Mouse (Mus musculus): ENCODE measurements at regions not wholly inside any gene's neighbourhood (a gene's known extent, or its start where the extent isn't known, plus 50 kb on each side); places are given as distances from the start of the nearest gene placed in this dataset.
A peak's percentile ranks its signal among the peaks of the same experiment; 100 is the strongest.

GRCm38 (mm10) chr12:79970981-79971390 lies 141.8 kb downstream of the Zfp36l1 start:
- no peak for ATAC-seq (replicated peaks; ENCODE audit: low FRiP score, poor library complexity, severe bottlenecking)

GRCm38 (mm10) chr12:79970227-79970901 lies 142.4 kb downstream of the Zfp36l1 start:
- no peak for ATAC-seq (replicated peaks; ENCODE audit: low FRiP score, poor library complexity, severe bottlenecking)

GRCm38 (mm10) chr12:79969346-79970226 lies 143.2 kb downstream of the Zfp36l1 start:
- no peak for ATAC-seq (replicated peaks; ENCODE audit: low FRiP score, poor library complexity, severe bottlenecking)

GRCm38 (mm10) chr12:79968676-79969075 lies 144.1 kb downstream of the Zfp36l1 start:
- ATAC-seq (replicated peaks; ENCODE audit: low FRiP score, poor library complexity, severe bottlenecking), result no peak

DNA sequence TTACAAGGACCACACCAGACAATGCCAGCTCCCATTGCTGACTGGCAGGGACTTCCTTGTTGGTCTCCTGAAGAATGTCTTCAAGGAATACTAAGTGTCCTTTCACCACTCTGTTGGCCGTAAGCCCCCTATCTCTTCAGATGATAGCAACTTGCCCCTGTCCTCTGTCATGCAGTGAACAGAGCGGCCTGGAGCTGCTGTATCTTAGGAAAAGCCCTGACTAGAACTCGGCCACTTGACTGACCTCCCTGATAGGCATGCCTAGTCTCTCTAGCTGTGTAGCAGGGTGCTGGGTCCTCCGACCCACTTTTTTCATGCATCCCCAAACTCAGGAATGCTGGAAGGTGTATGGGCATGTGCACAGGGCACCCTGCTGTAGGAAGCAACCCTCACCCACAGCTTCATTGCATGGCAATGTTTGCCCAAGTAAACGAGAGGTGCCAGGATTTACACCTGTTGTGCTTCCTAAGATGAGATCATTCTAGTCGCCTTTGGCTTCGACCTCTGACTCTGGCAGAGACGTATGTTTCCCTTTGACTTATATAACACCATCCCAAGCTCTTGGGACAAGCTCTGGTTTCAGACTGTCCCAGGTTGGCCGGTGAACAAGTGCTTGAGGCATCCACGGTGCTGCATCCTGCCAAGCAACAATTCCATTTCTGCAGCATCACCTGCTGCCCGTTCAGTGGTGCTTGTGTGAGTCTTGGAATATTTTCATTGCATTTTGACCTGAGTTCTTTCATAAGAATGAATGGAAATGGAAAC lies 145.1 kb downstream of the Zfp36l1 start:
- no peak for ATAC-seq (replicated peaks; ENCODE audit: low FRiP score, poor library complexity, severe bottlenecking)

DNA sequence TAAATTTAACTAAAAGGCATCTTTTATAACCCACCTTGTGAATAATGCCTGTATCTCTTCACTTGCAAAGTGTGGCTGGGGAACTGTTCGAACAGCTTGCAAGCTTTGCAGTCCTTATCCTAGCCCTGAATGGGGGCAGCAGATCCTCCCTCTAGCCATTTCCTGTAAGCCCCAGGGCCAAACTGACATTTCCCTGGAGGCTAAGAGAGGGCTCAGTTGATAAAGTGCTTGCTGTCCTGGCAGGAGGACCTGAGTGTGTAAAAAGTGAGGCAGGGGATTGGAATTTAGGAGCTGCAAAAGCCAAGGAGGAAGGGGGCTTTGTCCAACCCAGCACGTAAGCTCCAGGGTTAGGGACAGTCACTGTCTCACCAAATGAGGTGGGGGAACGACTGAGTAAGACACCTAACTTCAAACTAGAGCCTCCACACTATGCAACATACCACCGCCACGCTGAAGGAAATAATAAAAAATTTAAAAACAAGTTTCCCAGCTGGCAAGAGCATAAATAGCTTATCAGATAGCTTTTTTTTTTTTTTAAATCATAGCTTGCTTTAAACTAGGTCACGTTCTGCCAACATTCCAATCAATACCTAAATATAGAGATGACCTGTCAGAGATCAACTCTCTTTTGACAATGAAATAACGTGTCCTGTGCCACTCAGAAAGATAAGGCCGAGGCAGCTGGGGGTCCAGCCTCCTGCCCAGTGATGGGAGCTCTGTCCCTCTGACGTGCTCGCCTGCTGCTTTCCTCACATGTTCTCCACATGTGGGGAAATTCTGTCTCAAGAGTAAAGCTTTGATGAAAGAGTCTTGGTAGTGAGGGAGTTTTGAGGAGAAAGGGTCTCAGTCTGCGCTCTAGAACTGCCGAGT lies 146.0 kb downstream of the Zfp36l1 start:
- ATAC-seq (replicated peaks; ENCODE audit: low FRiP score, poor library complexity, severe bottlenecking), result no peak

GRCm38 (mm10) chr12:79966289-79966615 lies 146.6 kb downstream of the Zfp36l1 start:
- no peak for ATAC-seq (replicated peaks; ENCODE audit: low FRiP score, poor library complexity, severe bottlenecking)

DNA sequence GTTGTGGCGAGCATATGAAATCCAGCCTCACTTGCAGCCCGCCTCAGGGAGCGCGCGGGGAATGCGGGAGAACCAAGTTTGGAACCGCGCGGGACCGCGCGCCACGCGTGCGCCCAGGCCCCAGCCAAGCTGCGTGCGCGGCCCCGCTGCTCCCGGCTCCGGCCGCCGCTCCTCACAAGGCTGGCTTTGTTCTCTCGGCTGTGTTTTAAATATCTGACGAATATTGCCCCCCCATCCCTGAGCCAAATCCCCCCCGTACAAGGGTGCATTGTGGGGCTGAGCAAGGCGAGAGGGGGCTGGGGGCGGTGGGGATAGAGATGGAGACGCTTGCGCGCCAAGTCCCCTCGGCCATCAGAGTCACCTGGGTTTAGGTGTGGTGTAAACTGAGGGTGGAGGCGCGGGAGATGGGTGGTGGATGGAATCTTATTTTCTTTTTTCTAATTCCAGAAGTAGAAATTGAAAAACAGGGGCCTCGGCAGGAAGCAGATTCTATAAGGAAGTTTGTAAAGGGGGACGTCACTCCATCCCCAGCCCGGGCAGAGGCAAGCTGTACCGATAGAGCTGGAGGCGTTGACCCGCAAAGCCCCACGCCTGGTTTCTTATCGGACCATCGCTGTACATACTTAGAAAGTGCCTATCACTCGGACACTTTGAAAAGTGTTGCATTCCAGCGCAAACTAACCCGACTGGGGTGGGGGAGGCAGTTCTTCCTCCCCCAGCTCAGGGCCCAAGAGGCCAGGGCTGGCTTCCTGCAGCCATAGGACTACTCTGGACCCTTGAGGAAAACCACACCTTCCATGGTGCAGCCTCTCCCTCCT lies 147.1 kb downstream of the Zfp36l1 start:
- ATAC-seq (replicated peaks; ENCODE audit: low FRiP score, poor library complexity, severe bottlenecking), result 0 out of 2 replicates have a peak, but pooled peaks have one; percentile 40

DNA sequence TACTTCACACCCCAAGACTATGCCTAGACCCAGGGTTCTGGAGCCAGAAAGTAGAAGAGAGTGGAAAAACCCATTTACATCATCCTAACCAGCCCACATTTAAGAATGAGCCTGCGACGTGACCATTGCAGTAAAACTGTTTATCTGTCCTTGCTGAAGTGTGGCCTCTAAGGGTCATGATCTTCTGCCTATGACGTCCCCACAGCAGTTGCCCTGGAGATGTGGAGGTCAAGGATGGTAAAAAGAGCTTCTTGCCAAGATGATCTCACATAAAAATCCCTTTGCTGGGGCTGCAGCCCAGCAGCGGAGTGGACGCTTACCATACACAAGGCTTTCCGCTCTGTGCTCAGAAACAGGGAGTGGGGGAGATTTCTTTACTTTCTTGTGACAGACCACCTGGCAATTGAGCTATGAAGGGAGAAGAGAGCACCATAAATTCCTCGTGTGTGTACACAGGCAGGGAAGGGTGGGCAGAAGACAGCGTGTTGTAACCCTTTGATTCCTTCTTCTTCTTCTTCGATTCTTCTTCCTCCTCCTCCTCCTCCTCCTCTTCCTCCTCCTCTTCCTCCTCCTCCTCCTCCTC lies 149.3 kb downstream of the Zfp36l1 start:
- no peak for ATAC-seq (replicated peaks; ENCODE audit: low FRiP score, poor library complexity, severe bottlenecking)

- ATAC-seq (replicated peaks; ENCODE audit: low FRiP score, poor library complexity, severe bottlenecking), result no peak
Measured at GRCm38 (mm10) chr12:79962649-79963236, 150.1 kb downstream of the Zfp36l1 start.

DNA sequence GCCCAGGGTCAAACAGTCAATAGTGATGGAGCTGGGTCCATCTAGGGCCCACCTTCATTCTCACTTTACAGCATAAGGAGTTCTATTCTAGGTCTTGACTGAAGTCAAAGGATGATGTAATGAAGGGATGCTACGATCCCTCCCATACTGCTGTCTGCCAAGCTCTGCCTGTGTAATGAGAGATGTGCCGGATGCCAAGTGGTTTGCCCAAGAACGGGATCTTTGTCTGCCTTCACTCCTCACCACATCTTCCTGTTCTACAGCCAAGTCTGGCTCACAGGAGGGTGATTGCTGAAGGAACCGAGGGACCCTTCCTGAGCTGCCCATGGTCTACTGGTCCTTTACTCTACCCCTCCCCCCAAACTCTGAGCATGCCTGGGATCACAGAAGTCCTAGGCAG lies 150.9 kb downstream of the Zfp36l1 start:
- ATAC-seq (replicated peaks; ENCODE audit: low FRiP score, poor library complexity, severe bottlenecking), result no peak

DNA sequence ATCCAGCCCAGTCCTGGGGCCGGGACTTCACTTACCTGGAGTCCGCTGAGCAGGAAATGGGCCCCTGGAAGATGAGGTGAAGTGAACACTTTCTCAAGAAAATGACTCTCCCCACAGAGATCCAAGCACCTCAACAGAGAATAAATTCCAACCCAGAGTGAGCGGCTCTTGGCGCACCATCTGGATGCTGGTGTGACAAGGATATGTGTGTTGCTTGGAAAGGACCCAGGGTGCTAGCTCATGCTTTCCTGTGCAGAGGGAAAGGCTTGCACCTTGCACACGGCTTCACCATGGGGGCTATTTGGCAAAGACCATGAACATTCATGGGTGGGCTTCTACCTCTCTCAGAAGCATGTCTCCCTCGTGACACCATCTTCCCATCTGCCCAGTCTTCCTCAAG lies 151.7 kb downstream of the Zfp36l1 start:
- no peak for ATAC-seq (replicated peaks; ENCODE audit: low FRiP score, poor library complexity, severe bottlenecking)

DNA sequence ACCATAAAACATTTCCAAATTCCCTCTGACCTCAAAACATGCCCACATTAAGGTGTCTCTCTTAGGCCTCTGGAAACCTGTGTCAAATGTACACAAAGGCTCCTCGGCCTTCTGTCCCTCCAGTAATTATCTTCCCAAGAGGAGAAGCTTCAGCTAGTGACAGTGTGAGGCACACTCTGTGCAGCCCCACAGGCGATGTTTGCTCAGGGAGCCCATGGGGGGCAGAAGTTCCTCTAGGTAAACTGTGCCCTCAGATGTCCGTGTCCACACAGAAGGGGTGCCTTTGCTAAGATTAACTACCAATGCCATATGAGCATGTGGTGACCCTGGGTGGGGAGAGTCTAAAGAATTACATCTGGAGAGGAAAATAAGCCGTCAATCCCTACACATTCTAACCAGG lies 152.4 kb downstream of the Zfp36l1 start:
- no peak for ATAC-seq (replicated peaks; ENCODE audit: low FRiP score, poor library complexity, severe bottlenecking)

- no peak for ATAC-seq (replicated peaks; ENCODE audit: low FRiP score, poor library complexity, severe bottlenecking)
Measured at GRCm38 (mm10) chr12:79959540-79960305, 153.1 kb downstream of the Zfp36l1 start.

DNA sequence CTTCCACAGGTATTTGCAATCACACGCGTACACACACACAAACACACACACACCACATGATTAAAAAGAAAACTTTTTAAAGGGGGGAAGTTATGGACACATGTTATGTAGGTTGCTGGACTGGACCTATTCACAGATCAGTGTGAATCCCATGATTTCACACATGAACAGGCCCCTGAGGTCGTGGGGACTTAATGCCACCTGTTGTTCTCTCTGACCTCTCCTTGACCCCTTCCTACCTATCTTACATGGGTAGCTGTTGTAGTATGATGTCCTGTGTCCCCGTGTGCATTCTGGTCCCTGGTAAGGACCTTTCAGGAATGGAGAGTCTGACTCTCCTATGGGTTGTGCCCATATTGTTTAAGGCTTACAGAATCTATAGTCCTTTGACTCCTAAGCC lies 155.6 kb downstream of the Zfp36l1 start:
- ATAC-seq (replicated peaks; ENCODE audit: low FRiP score, poor library complexity, severe bottlenecking), result no peak

- ATAC-seq (replicated peaks; ENCODE audit: low FRiP score, poor library complexity, severe bottlenecking), result no peak
Measured at GRCm38 (mm10) chr12:79956351-79956750, 156.5 kb downstream of the Zfp36l1 start.

- ATAC-seq (replicated peaks; ENCODE audit: low FRiP score, poor library complexity, severe bottlenecking), result no peak
Measured at GRCm38 (mm10) chr12:79955501-79955900, 157.3 kb downstream of the Zfp36l1 start.
